Mouse (Mus musculus) embryonic facial prominence, embryonic 15.5 days (tissue): Measurements from ENCODE around the gene Scg2. TPM values are rescaled to one million over a fixed set of nuclear protein-coding genes. Genes with fewer than 3 reads are reported as not detected.

Experiments
- ATAC-seq: fragments of 200-750 bp; cut with Nextera tagmentation; 2 replicates; pipeline ENCODE4 v1.8.0; 2017; ENCODE audit warnings: low read depth, moderate TSS enrichment; ENCODE audit not compliant: insufficient number of reproducible peaks, low FRiP score, low TSS enrichment
- H3K27ac ChIP-seq: fragments of 300-500 bp; sonication (generic); replicated peaks from 2 replicates; pipeline ENCODE4 v1.5.1; 2015; ENCODE audit warnings: mild to moderate bottlenecking, inconsistent platforms
- H3K27me3 ChIP-seq: fragments of 300-500 bp; sonication (generic); 2 replicates; pipeline ENCODE4 v1.6.1; 2015; ENCODE audit warnings: inconsistent platforms
- H3K36me3 ChIP-seq: fragments of 300-500 bp; sonication (generic); 2 replicates; pipeline ENCODE4 v1.6.1; 2015; ENCODE audit warnings: mild to moderate bottlenecking, inconsistent platforms
- H3K4me1 ChIP-seq: fragments of 300-500 bp; sonication (generic); 2 replicates; pipeline ENCODE4 v1.6.1; 2015; ENCODE audit warnings: inconsistent platforms
- H3K4me2 ChIP-seq: fragments of 300-500 bp; sonication (generic); replicated peaks from 2 replicates; pipeline ENCODE4 v1.6.1; 2015; ENCODE audit warnings: mild to moderate bottlenecking, inconsistent platforms
- H3K4me3 ChIP-seq: fragments of 300-500 bp; sonication (generic); replicated peaks from 2 replicates; pipeline ENCODE4 v1.5.1; 2015; ENCODE audit warnings: mild to moderate bottlenecking, inconsistent platforms
- H3K9ac ChIP-seq: fragments of 300-500 bp; sonication (generic); 2 replicates; pipeline ENCODE4 v1.6.1; 2015; ENCODE audit warnings: inconsistent platforms
- H3K9me3 ChIP-seq: fragments of 300-500 bp; sonication (generic); replicated peaks from 2 replicates; pipeline ENCODE4 v1.6.1; 2016; ENCODE audit warnings: inconsistent platforms
- WGBS: fragments of 180-500 bp; shearing (Covaris S2); methylation state at CpG from one replicate; pipeline ENCODE4 v1.1.7; 2015; 5-methylcytosine and 5-hydroxymethylcytosine counted together
- polyA plus RNA-seq: library from polyadenylated mRNA; unstranded; fragments of >200 nt; fragmentation: Nextera tagmentation; extraction: Ambion mirVana; gene quantifications from 2 replicates; pipeline ENCODE4 v1.2.1, GENCODE M21; 2015

Scg2 gene
- polyA plus RNA-seq, result 3.2 and 4.1 TPM in 2 replicates

GRCm38 (mm10) chr1:79439609-79440308, at the start of gene Scg2:
TSS of gene Scg2 (minus strand) at chr1:79440120.
- peak; percentile 73; the same call in 1 of the 2 replicates for ATAC-seq
- Histone ChIP-seq H3K4me1 (no peaks in the 10 kb centered on the region; the same call in 1 of the 2 replicates), H3K4me3 (no peak within 1 kb of the TSS), H3K27ac (no peak within 1 kb of the TSS), H3K36me3 (no peaks in the 10 kb centered on the region), H3K9me3 (no peaks in the 10 kb centered on the region), H3K9ac (no peak within 1 kb of the TSS), H3K27me3 (no peaks in the 10 kb centered on the region), H3K4me2 (no peak within 1 kb of the TSS)
- WGBS, result 14% methylated on average over 22 of the region's 22 CpGs

- H3K4me1 ChIP-seq, result no peaks in the 10 kb centered on the region
- H3K36me3 ChIP-seq, result no peaks in the 10 kb centered on the region
- no peak overlapping the region for H3K27ac ChIP-seq
- ATAC-seq, result no peak
- H3K4me2 ChIP-seq, result no peak overlapping the region
- H3K9ac ChIP-seq, result no peak overlapping the region
- WGBS, result 84% methylated on average over 6 of the region's 6 CpGs
- no peaks in the 10 kb centered on the region for H3K27me3 ChIP-seq
- H3K4me3 ChIP-seq, result no peak overlapping the region
- no peaks in the 10 kb centered on the region for H3K9me3 ChIP-seq
Measured at GRCm38 (mm10) chr1:79485546-79485945, 45.6 kb upstream of the Scg2 start.

- H3K36me3 ChIP-seq, result no peaks in the 10 kb centered on the region
- no peak overlapping the region for H3K4me2 ChIP-seq
- H3K9ac ChIP-seq, result no peak overlapping the region
- WGBS, result 72% methylated on average over 2 of the region's 2 CpGs
- no peaks in the 10 kb centered on the region for H3K27me3 ChIP-seq
- no peak for ATAC-seq
- no peak overlapping the region for H3K27ac ChIP-seq
- H3K4me3 ChIP-seq, result no peak overlapping the region
- H3K9me3 ChIP-seq, result no peaks in the 10 kb centered on the region
- no peaks in the 10 kb centered on the region for H3K4me1 ChIP-seq
Measured at GRCm38 (mm10) chr1:79470856-79471255, 30.9 kb upstream of the Scg2 start.

DNA sequence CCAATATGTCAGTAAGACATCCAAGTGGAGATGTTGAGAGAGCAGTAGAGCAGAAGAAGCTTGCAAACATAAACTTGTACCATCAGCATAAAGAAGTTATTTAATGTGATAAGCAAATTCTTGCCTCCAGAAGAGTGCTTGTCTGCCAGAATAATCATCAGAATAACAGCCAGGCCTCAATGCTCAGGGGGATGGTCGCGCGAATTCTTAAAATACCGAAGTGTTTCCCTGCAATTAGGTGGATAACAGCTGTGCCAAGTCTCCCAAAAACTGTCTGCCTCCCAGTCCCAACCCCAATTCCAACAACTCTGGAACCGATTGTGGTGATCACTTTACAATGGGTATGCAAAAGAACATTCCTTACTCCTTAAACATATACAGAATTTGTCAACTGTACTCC, 30.0 kb upstream of the Scg2 start:
- no peak overlapping the region for H3K9ac ChIP-seq
- H3K27ac ChIP-seq, result no peak overlapping the region
- no peak overlapping the region for H3K4me2 ChIP-seq
- WGBS, result 54% methylated on average over 5 of the region's 5 CpGs
- no peaks in the 10 kb centered on the region for H3K9me3 ChIP-seq
- no peaks in the 10 kb centered on the region for H3K36me3 ChIP-seq
- no peak overlapping the region for H3K4me3 ChIP-seq
- H3K4me1 ChIP-seq, result no peaks in the 10 kb centered on the region
- no peak for ATAC-seq
- H3K27me3 ChIP-seq, result no peaks in the 10 kb centered on the region

- WGBS, result 40% methylated on average over 3 of the region's 3 CpGs
- Histone ChIP-seq H3K4me2 (no peak overlapping the region), H3K9ac (no peak overlapping the region), H3K27me3 (no peaks in the 10 kb centered on the region), H3K4me1 (no peaks in the 10 kb centered on the region), H3K9me3 (no peaks in the 10 kb centered on the region), H3K36me3 (no peaks in the 10 kb centered on the region), H3K4me3 (no peak overlapping the region), H3K27ac (no peak overlapping the region)
- no peak for ATAC-seq
Measured at GRCm38 (mm10) chr1:79466585-79466984, 26.7 kb upstream of the Scg2 start.

DNA sequence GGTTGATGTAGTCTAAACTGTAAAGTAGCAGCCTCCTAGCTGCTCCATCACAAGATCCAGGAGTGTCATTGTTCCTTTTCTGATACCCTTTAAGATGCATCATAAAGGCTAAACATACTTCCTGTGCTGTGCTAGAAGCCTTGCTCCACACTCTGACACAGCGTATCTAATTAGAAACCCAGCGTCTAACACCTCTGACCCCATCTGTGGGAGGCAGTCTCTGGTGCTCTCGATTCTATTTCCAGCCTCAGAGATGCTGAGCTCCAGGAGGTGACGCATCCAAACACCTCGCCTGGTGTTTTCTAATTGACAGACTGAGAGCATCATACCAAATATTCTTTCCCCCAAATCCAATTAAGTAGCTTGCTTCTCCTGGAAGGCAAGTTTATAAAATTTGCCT, 18.6 kb upstream of the Scg2 start:
- H3K4me3 ChIP-seq, result no peak overlapping the region
- H3K9me3 ChIP-seq, result no peaks in the 10 kb centered on the region
- no peak for ATAC-seq
- no peak overlapping the region for H3K9ac ChIP-seq
- H3K4me2 ChIP-seq, result no peak overlapping the region
- no peaks in the 10 kb centered on the region for H3K27me3 ChIP-seq
- peaks cover 3% of the 10 kb centered on the region; the same call in 1 of the 2 replicates for H3K4me1 ChIP-seq
- no peaks in the 10 kb centered on the region for H3K36me3 ChIP-seq
- H3K27ac ChIP-seq, result no peak overlapping the region
- 17% methylated on average over 5 of the region's 5 CpGs for WGBS

- no peaks in the 10 kb centered on the region for H3K9me3 ChIP-seq
- ATAC-seq, result no peak
Measured at GRCm38 (mm10) chr1:79454164-79454563, 14.2 kb upstream of the Scg2 start.

DNA sequence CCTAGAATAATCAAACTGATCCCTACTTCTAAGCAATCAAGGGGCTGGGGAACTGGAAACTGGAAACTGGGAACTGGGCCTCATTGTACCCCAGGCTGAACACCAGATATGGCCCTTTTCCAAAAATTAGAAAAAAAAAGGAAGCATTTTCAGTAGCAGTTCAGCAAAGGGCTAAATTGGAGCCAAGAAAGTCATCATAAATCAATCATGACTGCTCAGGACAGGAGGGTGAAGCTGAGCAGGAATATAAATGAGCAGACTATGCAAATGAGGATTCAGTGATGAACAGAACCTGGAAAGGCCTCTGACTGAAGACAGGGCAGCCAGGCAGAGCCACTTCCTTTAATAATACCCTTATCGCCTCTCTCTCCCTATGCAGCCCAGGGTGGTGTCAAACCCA, 12.4 kb upstream of the Scg2 start:
- no peak overlapping the region for H3K9ac ChIP-seq
- no peak overlapping the region for H3K4me2 ChIP-seq
- H3K36me3 ChIP-seq, result no peaks in the 10 kb centered on the region
- no peak overlapping the region for H3K4me3 ChIP-seq
- no peaks in the 10 kb centered on the region for H3K9me3 ChIP-seq
- H3K4me1 ChIP-seq, result peaks cover 9% of the 10 kb centered on the region; the same call in 1 of the 2 replicates
- H3K27ac ChIP-seq, result no peak overlapping the region
- no peak for ATAC-seq
- H3K27me3 ChIP-seq, result peaks cover 8% of the 10 kb centered on the region
- WGBS, result 72% methylated on average over 1 of the region's 1 CpGs

More at GRCm38 (mm10) chr1:79454164-79454563, 14.2 kb upstream of the Scg2 start:
- no peak overlapping the region for H3K4me3 ChIP-seq
- H3K4me1 ChIP-seq, result peaks cover 9% of the 10 kb centered on the region; the same call in 1 of the 2 replicates
- no peaks in the 10 kb centered on the region for H3K36me3 ChIP-seq
- 13% methylated on average over 4 of the region's 4 CpGs for WGBS
- H3K4me2 ChIP-seq, result no peak overlapping the region
- H3K27ac ChIP-seq, result no peak overlapping the region
- no peak overlapping the region for H3K9ac ChIP-seq
- H3K27me3 ChIP-seq, result peaks cover 8% of the 10 kb centered on the region

DNA sequence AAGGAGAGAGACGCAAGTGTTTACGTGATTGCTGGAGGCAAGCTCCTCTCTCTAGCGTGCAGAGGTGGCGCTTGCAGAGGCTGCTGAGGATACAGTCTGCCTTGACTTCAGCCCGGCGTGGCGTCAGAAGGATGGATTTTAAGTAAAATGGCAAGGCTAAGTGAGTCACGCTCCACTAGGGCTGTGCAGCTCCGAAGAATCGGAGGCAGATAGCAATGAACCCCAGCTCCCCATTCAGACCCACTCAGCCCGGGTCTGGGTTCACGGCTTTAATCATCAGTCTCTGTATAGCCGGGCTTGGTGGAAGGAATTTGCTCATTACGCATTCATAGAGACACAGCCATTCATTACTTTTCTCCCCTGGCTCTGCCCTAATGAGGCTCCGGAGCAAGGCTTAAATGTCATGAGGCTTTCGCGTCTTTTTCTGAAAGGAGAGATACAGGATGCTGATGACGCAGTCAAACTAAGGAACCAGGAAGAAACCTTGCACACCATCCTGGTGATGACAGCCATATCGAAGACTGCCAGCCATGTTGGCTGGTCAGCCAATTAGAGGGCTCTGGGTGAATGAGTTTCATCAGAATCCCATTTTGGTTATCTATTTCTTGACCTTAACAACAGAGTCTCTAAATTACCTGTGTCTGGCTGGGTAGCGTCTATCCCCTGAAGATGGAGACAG, 10.6 kb upstream of the Scg2 start:
- Histone ChIP-seq H3K36me3 (no peaks in the 10 kb centered on the region), H3K27me3 (peaks cover 8% of the 10 kb centered on the region), H3K27ac (no peak overlapping the region), H3K9ac (no peak overlapping the region), H3K4me2 (peak overlapping the region; percentile 41), H3K4me3 (peak overlapping the region; percentile 18), H3K4me1 (peaks cover 9% of the 10 kb centered on the region; the same call in 1 of the 2 replicates), H3K9me3 (no peaks in the 10 kb centered on the region)
- no peak for ATAC-seq
- 16% methylated on average over 20 of the region's 20 CpGs for WGBS

- Histone ChIP-seq H3K4me3 (peak overlapping the region; percentile 18; the same call in 1 of the 2 replicates), H3K36me3 (no peaks in the 10 kb centered on the region), H3K4me1 (peaks cover 9% of the 10 kb centered on the region; the same call in 1 of the 2 replicates), H3K27me3 (peaks cover 8% of the 10 kb centered on the region), H3K4me2 (peak overlapping the region; percentile 41), H3K9ac (no peak overlapping the region), H3K9me3 (no peaks in the 10 kb centered on the region), H3K27ac (no peak overlapping the region)
- ATAC-seq, result no peak
- 18% methylated on average over 6 of the region's 6 CpGs for WGBS
Measured at GRCm38 (mm10) chr1:79449943-79450342, 10.0 kb upstream of the Scg2 start.

- Histone ChIP-seq H3K9me3 (no peaks in the 10 kb centered on the region), H3K27ac (no peak overlapping the region), H3K9ac (no peak overlapping the region), H3K4me1 (0 out of 2 replicates have a peak, but pooled peaks cover 5% of the 10 kb centered on the region), H3K27me3 (peaks cover 1% of the 10 kb centered on the region), H3K36me3 (no peaks in the 10 kb centered on the region), H3K4me3 (no peak overlapping the region), H3K4me2 (no peak overlapping the region)
- 81% methylated on average over 4 of the region's 4 CpGs for WGBS
- no peak for ATAC-seq
Measured at GRCm38 (mm10) chr1:79445586-79445985, 5.7 kb upstream of the Scg2 start.
